Mouse (Mus musculus) mouse trophoblast stem cell (cell line): Measurements from ENCODE around the gene Klk1b8.
"Not testable (repeated sequence)": the region's sequence is repeated elsewhere in the genome, so short reads cannot be mapped to it uniquely, and the experiment has no call there.

ENCODE experiments used
- in situ Hi-C, 2 experiments: fragments of 300-500 bp; cut with MseI, MboI; formaldehyde crosslinking; loops; 2 replicates in 1 of 2; 3 replicates in 1 of 2; pipeline ENCODE4 v1.15.1; 2025

Gene Klk1b8

DNA sequence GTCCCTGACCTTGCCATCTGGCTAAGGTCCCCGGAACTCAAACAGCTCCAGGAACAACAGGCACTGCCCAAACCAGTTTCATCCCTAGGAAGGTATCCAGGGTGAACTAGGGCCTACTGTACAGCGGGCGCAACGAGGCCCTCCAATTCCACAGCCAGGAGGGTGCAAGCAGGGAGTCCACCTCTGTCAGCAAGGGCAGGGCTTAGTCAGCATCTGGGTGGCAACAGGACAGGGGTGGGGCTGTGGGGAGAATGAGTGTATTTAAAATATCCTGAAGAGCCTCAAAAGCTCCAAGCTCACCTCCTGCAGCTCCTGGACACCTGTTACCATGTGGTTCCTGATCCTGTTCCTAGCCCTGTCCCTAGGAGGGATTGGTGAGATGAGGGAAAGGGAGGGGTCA, 45.1 kb downstream of the Klk1b8 start, which contains the start of gene Klk1b11:
TSS of gene Klk1b11 (plus strand) at position 301 of the 400 bp plus-strand sequence.
- in situ Hi-C loops, result not testable (repeated sequence)
